Mouse (Mus musculus) macrophage (primary cell): ENCODE measurements around the gene Diaph3. TPM values are rescaled to one million over a fixed set of nuclear protein-coding genes. Genes with fewer than 3 reads are reported as not detected.

Experiments
- H3K27ac ChIP-seq: fragments of 350-480 bp; formaldehyde crosslinking; 2 replicates; pipeline ENCODE4 v1.9.0; 2021
- H3K36me3 ChIP-seq: fragments of 350-480 bp; formaldehyde crosslinking; 2 replicates; pipeline ENCODE4 v1.9.0; 2021; ENCODE audit errors: inconsistent target
- H3K4me3 ChIP-seq: fragments of 350-480 bp; formaldehyde crosslinking; 2 replicates; pipeline ENCODE4 v1.9.0; 2021; ENCODE audit errors: inconsistent target
- H3K79me2 ChIP-seq: fragments of 350-480 bp; formaldehyde crosslinking; 2 replicates; pipeline ENCODE4 v1.9.0; 2021; ENCODE audit errors: inconsistent target
- WGBS: methylation state at CpG from one replicate; pipeline ENCODE4 v1.1.7; 2026; ENCODE audit warnings: inconsistent platforms; ENCODE audit not compliant: missing documents; 5-methylcytosine and 5-hydroxymethylcytosine counted together
- polyA plus RNA-seq: library from polyadenylated mRNA; stranded (reverse); fragments of 250-400 nt; gene quantifications from 3 replicates; pipeline ENCODE4 v1.2.4, GENCODE M21; 2018; ENCODE audit warnings: inconsistent platforms

Diaph3 gene
- polyA plus RNA-seq, 1 experiment from 2014 or later = 4.9 TPM

- 82% methylated on average over 2 of the region's 2 CpGs for WGBS
- Histone ChIP-seq H3K27ac (no peak overlapping the region), H3K4me3 (no peak overlapping the region), H3K79me2 (no peaks in the 10 kb centered on the region), H3K36me3 (no peaks in the 10 kb centered on the region)
Measured at GRCm38 (mm10) chr14:86714088-86714690, 426.8 kb downstream of the Diaph3 start.

GRCm38 (mm10) chr14:86704080-86704479, 437.0 kb downstream of the Diaph3 start:
- no peaks in the 10 kb centered on the region for H3K36me3 ChIP-seq
- WGBS = 51% methylated on average over 3 of the region's 3 CpGs
- H3K4me3 ChIP-seq = no peak overlapping the region
- no peak overlapping the region for H3K27ac ChIP-seq
- H3K79me2 ChIP-seq = no peaks in the 10 kb centered on the region

GRCm38 (mm10) chr14:86701145-86701544, 439.9 kb downstream of the Diaph3 start:
- WGBS = 95% methylated on average over 4 of the region's 4 CpGs
- H3K4me3 ChIP-seq = no peak overlapping the region
- H3K36me3 ChIP-seq = no peaks in the 10 kb centered on the region
- no peak overlapping the region for H3K27ac ChIP-seq
- no peaks in the 10 kb centered on the region for H3K79me2 ChIP-seq

- no peak overlapping the region for H3K27ac ChIP-seq
- no peaks in the 10 kb centered on the region for H3K36me3 ChIP-seq
- no peak overlapping the region for H3K4me3 ChIP-seq
- H3K79me2 ChIP-seq = no peaks in the 10 kb centered on the region
- 89% methylated on average over 1 of the region's 1 CpGs for WGBS
Measured at GRCm38 (mm10) chr14:86697887-86698286, 443.1 kb downstream of the Diaph3 start.

GRCm38 (mm10) chr14:86692714-86693113, 448.3 kb downstream of the Diaph3 start:
- no peak overlapping the region for H3K4me3 ChIP-seq
- no peaks in the 10 kb centered on the region for H3K36me3 ChIP-seq
- H3K27ac ChIP-seq = no peak overlapping the region
- no peaks in the 10 kb centered on the region for H3K79me2 ChIP-seq
- 99% methylated on average over 4 of the region's 4 CpGs for WGBS

GRCm38 (mm10) chr14:86691298-86691697, 449.7 kb downstream of the Diaph3 start:
- Histone ChIP-seq H3K4me3 (no peak overlapping the region), H3K27ac (no peak overlapping the region), H3K36me3 (no peaks in the 10 kb centered on the region), H3K79me2 (no peaks in the 10 kb centered on the region)
- 82% methylated on average over 5 of the region's 5 CpGs for WGBS

- no peaks in the 10 kb centered on the region for H3K36me3 ChIP-seq
- no peak overlapping the region for H3K4me3 ChIP-seq
- no peak overlapping the region for H3K27ac ChIP-seq
- no peaks in the 10 kb centered on the region for H3K79me2 ChIP-seq
- WGBS = 88% methylated on average over 11 of the region's 11 CpGs
Measured at GRCm38 (mm10) chr14:86684585-86685503, 456.2 kb downstream of the Diaph3 start.

- H3K4me3 ChIP-seq = no peak overlapping the region
- no peaks in the 10 kb centered on the region for H3K79me2 ChIP-seq
- no peaks in the 10 kb centered on the region for H3K36me3 ChIP-seq
- no peak overlapping the region for H3K27ac ChIP-seq
Measured at GRCm38 (mm10) chr14:86681951-86682350, 459.1 kb downstream of the Diaph3 start.

GRCm38 (mm10) chr14:86678992-86679391, 462.0 kb downstream of the Diaph3 start:
- H3K79me2 ChIP-seq = no peaks in the 10 kb centered on the region
- no peak overlapping the region for H3K4me3 ChIP-seq
- no peaks in the 10 kb centered on the region for H3K36me3 ChIP-seq
- H3K27ac ChIP-seq = no peak overlapping the region
- WGBS = 90% methylated on average over 3 of the region's 3 CpGs

- WGBS = 53% methylated on average over 5 of the region's 5 CpGs
- no peaks in the 10 kb centered on the region for H3K79me2 ChIP-seq
- H3K4me3 ChIP-seq = no peak overlapping the region
- no peak overlapping the region for H3K27ac ChIP-seq
- H3K36me3 ChIP-seq = no peaks in the 10 kb centered on the region
Measured at GRCm38 (mm10) chr14:86678179-86678780, 462.8 kb downstream of the Diaph3 start.

- Histone ChIP-seq H3K79me2 (no peaks in the 10 kb centered on the region), H3K27ac (no peak overlapping the region), H3K4me3 (no peak overlapping the region), H3K36me3 (no peaks in the 10 kb centered on the region)
- WGBS = 96% methylated on average over 6 of the region's 6 CpGs
Measured at GRCm38 (mm10) chr14:86677015-86677414, 464.0 kb downstream of the Diaph3 start.

- 91% methylated on average over 8 of the region's 8 CpGs for WGBS
- Histone ChIP-seq H3K79me2 (no peaks in the 10 kb centered on the region), H3K4me3 (no peak overlapping the region), H3K36me3 (no peaks in the 10 kb centered on the region), H3K27ac (no peak overlapping the region)
Measured at GRCm38 (mm10) chr14:86675314-86675713, 465.7 kb downstream of the Diaph3 start.

- Histone ChIP-seq H3K79me2 (no peaks in the 10 kb centered on the region), H3K4me3 (no peak overlapping the region), H3K27ac (no peak overlapping the region), H3K36me3 (no peaks in the 10 kb centered on the region)
- 100% methylated on average over 4 of the region's 4 CpGs for WGBS
Measured at GRCm38 (mm10) chr14:86662846-86663245, 478.2 kb downstream of the Diaph3 start.

GRCm38 (mm10) chr14:86660556-86660955, 480.5 kb downstream of the Diaph3 start:
- Histone ChIP-seq H3K79me2 (no peaks in the 10 kb centered on the region), H3K27ac (no peak overlapping the region), H3K4me3 (no peak overlapping the region), H3K36me3 (no peaks in the 10 kb centered on the region)
- WGBS = 98% methylated on average over 3 of the region's 3 CpGs

- Histone ChIP-seq H3K36me3 (no peaks in the 10 kb centered on the region), H3K27ac (no peak overlapping the region), H3K4me3 (no peak overlapping the region), H3K79me2 (no peaks in the 10 kb centered on the region)
- WGBS = 13% methylated on average over 5 of the region's 5 CpGs
Measured at GRCm38 (mm10) chr14:86656262-86656661, 484.8 kb downstream of the Diaph3 start.
